Mouse (Mus musculus): Measurements from ENCODE around the gene Zbtb32. TPM values are rescaled to one million over a fixed set of nuclear protein-coding genes. Genes with fewer than 3 reads are reported as not detected.

Gene Zbtb32
- 0.07 and 0.20 TPM in 2 replicates for polyA plus RNA-seq (2012)

GRCm38 (mm10) chr7:30598786-30599185 lies at the start of gene Zbtb32:
TSS of gene Zbtb32 (minus strand) at chr7:30598909.
- H3K9me3 ChIP-seq (ENCODE audit: control insufficient read depth, low read length): no peaks in the 10 kb centered on the region
- H3K4me3 ChIP-seq (replicated peaks): peak within 1 kb of the TSS; percentile 39
- H3K4me1 ChIP-seq (ENCODE audit: control insufficient read depth): peaks cover 32% of the 10 kb centered on the region
- no peak for TF ChIP-seq TAL1 (IDR thresholded peaks at IDR 0.05; ENCODE audit: low read length)
- peaks cover 11% of the 10 kb centered on the region for H3K27me3 ChIP-seq (ENCODE audit: control insufficient read depth)
- no peaks in the 10 kb centered on the region for H3K36me3 ChIP-seq (ENCODE audit: control insufficient read depth)

GRCm38 (mm10) chr7:30639083-30639482 lies 40.4 kb upstream of the Zbtb32 start:
- TF ChIP-seq GATA1 (IDR thresholded peaks at IDR 0.05; ENCODE audit: low read length): no peak
- no peak for TF ChIP-seq TAL1 (IDR thresholded peaks at IDR 0.05; ENCODE audit: low read length)
- H3K4me3 ChIP-seq (replicated peaks): no peak overlapping the region
- H3K9me3 ChIP-seq (ENCODE audit: control insufficient read depth, low read length): peaks cover 2% of the 10 kb centered on the region; the same call in 1 of the 2 replicates
- peaks cover 37% of the 10 kb centered on the region for H3K27me3 ChIP-seq (ENCODE audit: control insufficient read depth)
- H3K36me3 ChIP-seq (ENCODE audit: control insufficient read depth): peaks cover 41% of the 10 kb centered on the region
- peaks cover 7% of the 10 kb centered on the region for H3K4me1 ChIP-seq (ENCODE audit: control insufficient read depth)

GRCm38 (mm10) chr7:30636395-30636794 lies 37.7 kb upstream of the Zbtb32 start:
- Histone ChIP-seq H3K4me1 (ENCODE audit: control insufficient read depth) (peaks cover 7% of the 10 kb centered on the region), H3K36me3 (ENCODE audit: control insufficient read depth) (peaks cover 15% of the 10 kb centered on the region), H3K4me3 (replicated peaks) (no peak overlapping the region), H3K27me3 (ENCODE audit: control insufficient read depth) (peaks cover 63% of the 10 kb centered on the region), H3K9me3 (ENCODE audit: control insufficient read depth, low read length) (peaks cover 2% of the 10 kb centered on the region; the same call in 1 of the 2 replicates)
- no peak for TF ChIP-seq GATA1 (IDR thresholded peaks at IDR 0.05; ENCODE audit: low read length)
- no peak for TF ChIP-seq TAL1 (IDR thresholded peaks at IDR 0.05; ENCODE audit: low read length)

DNA sequence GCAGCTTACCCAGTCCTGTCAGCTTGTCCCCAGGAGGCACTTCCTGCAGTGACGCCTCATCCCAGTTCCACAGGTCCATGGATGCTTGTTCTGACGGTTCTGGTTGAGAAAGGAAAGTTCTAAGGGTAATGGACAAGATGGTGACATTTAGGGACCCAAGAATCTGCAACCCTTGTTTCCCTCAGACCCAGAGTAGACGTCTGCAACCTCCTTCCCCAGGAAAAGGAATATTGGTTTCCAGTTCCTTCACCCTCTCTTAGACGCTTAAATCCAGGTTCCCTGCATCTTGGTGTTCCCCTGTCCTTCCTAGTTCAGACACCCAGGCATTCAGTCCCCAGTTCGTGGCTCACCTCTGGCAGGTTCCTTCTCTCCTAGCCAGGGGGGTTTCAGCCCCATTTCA lies 37.0 kb upstream of the Zbtb32 start, which contains the start of gene Etv2:
Etv2 (minus strand) TSS at position 101 of the 400 bp plus-strand sequence.
- Histone ChIP-seq H3K4me3 (replicated peaks) (no peak within 1 kb of the TSS), H3K27me3 (ENCODE audit: control insufficient read depth) (peaks cover 69% of the 10 kb centered on the region), H3K4me1 (ENCODE audit: control insufficient read depth) (peaks cover 7% of the 10 kb centered on the region), H3K36me3 (ENCODE audit: control insufficient read depth) (peaks cover 9% of the 10 kb centered on the region), H3K9me3 (ENCODE audit: control insufficient read depth, low read length) (peaks cover 2% of the 10 kb centered on the region; the same call in 1 of the 2 replicates)
- TF ChIP-seq TAL1 (IDR thresholded peaks at IDR 0.05; ENCODE audit: low read length) (no peak), GATA1 (IDR thresholded peaks at IDR 0.05; ENCODE audit: low read length) (no peak)

DNA sequence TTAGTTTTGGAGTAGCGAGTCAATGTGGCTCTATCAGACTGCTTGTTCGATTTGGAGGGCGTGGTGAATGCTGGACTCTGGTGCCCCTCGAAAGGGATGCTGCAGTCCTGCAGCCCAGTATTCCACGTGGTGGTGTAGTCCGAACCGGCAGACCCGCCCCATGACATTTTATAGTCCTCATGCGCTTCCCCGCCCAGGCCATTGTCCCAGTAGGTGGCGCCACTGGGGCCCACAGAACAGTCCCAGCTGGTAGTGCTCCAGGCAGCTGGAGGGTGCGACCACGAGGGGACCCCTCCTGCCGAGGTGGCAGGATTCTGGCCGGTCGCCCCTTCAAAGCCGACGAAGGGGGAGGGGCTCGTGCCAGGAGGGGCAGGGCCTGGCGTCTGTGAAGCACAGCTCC lies 35.9 kb upstream of the Zbtb32 start:
- H3K4me1 ChIP-seq (ENCODE audit: control insufficient read depth): peaks cover 7% of the 10 kb centered on the region
- TF ChIP-seq GATA1 (IDR thresholded peaks at IDR 0.05; ENCODE audit: low read length): no peak
- no peak for TF ChIP-seq TAL1 (IDR thresholded peaks at IDR 0.05; ENCODE audit: low read length)
- no peak overlapping the region for H3K4me3 ChIP-seq (replicated peaks)
- peaks cover 81% of the 10 kb centered on the region for H3K27me3 ChIP-seq (ENCODE audit: control insufficient read depth)
- H3K36me3 ChIP-seq (ENCODE audit: control insufficient read depth): no peaks in the 10 kb centered on the region
- H3K9me3 ChIP-seq (ENCODE audit: control insufficient read depth, low read length): peaks cover 2% of the 10 kb centered on the region; the same call in 1 of the 2 replicates

- Histone ChIP-seq H3K4me3 (replicated peaks) (no peak overlapping the region), H3K27me3 (ENCODE audit: control insufficient read depth) (peaks cover 88% of the 10 kb centered on the region), H3K4me1 (ENCODE audit: control insufficient read depth) (peaks cover 7% of the 10 kb centered on the region), H3K9me3 (ENCODE audit: control insufficient read depth, low read length) (peaks cover 2% of the 10 kb centered on the region; the same call in 1 of the 2 replicates), H3K36me3 (ENCODE audit: control insufficient read depth) (no peaks in the 10 kb centered on the region)
- TF ChIP-seq TAL1 (IDR thresholded peaks at IDR 0.05; ENCODE audit: low read length) (no peak), GATA1 (IDR thresholded peaks at IDR 0.05; ENCODE audit: low read length) (no peak)
Measured at GRCm38 (mm10) chr7:30633762-30634412, 35.2 kb upstream of the Zbtb32 start.

DNA sequence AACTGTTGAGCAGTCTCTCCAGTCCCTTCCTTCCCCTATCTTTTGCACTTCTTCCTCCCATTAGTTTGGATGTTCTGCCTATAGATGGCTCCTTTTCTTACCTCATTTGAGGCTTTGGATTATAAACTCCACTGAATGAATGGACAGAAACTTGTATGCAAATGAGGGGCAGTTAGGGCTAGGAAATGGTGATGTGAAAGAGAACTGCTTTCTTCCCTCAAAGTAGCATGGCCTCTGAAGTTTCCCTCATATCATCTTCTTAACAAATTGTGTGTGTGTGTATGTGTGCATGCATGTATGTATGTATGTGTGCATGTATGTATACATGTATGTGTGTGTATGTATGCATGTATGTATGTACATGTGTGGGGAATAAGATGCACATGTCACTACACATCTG lies 30.3 kb upstream of the Zbtb32 start:
- peaks cover 19% of the 10 kb centered on the region for H3K4me1 ChIP-seq (ENCODE audit: control insufficient read depth)
- no peak overlapping the region for H3K4me3 ChIP-seq (replicated peaks)
- peaks cover 55% of the 10 kb centered on the region for H3K27me3 ChIP-seq (ENCODE audit: control insufficient read depth)
- H3K36me3 ChIP-seq (ENCODE audit: control insufficient read depth): peaks cover 7% of the 10 kb centered on the region
- no peak for TF ChIP-seq GATA1 (IDR thresholded peaks at IDR 0.05; ENCODE audit: low read length)
- no peak for TF ChIP-seq TAL1 (IDR thresholded peaks at IDR 0.05; ENCODE audit: low read length)
- no peaks in the 10 kb centered on the region for H3K9me3 ChIP-seq (ENCODE audit: control insufficient read depth, low read length)

DNA sequence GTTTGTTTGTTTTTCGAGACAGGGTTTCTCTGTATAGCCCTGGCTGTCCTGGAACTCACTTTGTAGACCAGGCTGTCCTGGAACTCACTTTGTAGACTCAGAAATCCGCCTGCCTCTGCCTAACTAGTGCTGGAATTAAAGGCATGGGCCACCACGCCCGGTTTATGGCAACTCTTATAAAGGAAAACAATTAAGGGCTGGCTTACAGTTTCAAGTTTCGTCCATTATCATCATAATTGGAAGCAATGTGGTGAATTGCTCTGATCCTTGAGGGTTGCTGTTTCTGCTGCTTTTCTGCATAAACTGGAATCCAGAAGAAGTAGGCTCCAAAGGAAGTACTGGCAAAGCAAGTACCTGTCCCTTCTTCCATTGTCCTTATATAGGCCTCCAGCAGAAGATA lies 27.9 kb upstream of the Zbtb32 start:
- no peaks in the 10 kb centered on the region for H3K9me3 ChIP-seq (ENCODE audit: control insufficient read depth, low read length)
- H3K4me3 ChIP-seq (replicated peaks): no peak overlapping the region
- peaks cover 27% of the 10 kb centered on the region for H3K36me3 ChIP-seq (ENCODE audit: control insufficient read depth)
- peaks cover 32% of the 10 kb centered on the region for H3K27me3 ChIP-seq (ENCODE audit: control insufficient read depth)
- H3K4me1 ChIP-seq (ENCODE audit: control insufficient read depth): peaks cover 28% of the 10 kb centered on the region
- no peak for TF ChIP-seq TAL1 (IDR thresholded peaks at IDR 0.05; ENCODE audit: low read length)
- TF ChIP-seq GATA1 (IDR thresholded peaks at IDR 0.05; ENCODE audit: low read length): no peak

GRCm38 (mm10) chr7:30625530-30626384 lies 27.0 kb upstream of the Zbtb32 start, which contains the start of gene Cox6b1:
TSS of gene Cox6b1 (minus strand) at chr7:30626151.
- peak within 1 kb of the TSS; percentile 89 for H3K4me3 ChIP-seq (replicated peaks)
- H3K9me3 ChIP-seq (ENCODE audit: control insufficient read depth, low read length): no peaks in the 10 kb centered on the region
- H3K4me1 ChIP-seq (ENCODE audit: control insufficient read depth): peaks cover 31% of the 10 kb centered on the region
- H3K27me3 ChIP-seq (ENCODE audit: control insufficient read depth): peaks cover 23% of the 10 kb centered on the region
- peaks cover 34% of the 10 kb centered on the region for H3K36me3 ChIP-seq (ENCODE audit: control insufficient read depth)
- no peak for TF ChIP-seq TAL1 (IDR thresholded peaks at IDR 0.05; ENCODE audit: low read length)
- no peak for TF ChIP-seq GATA1 (IDR thresholded peaks at IDR 0.05; ENCODE audit: low read length)
